Mouse (Mus musculus): ENCODE data around the gene Zfp791. TPM values are rescaled to one million over a fixed set of nuclear protein-coding genes. Genes with fewer than 3 reads are reported as not detected.

The Zfp791 gene
- 0.40 and 0.47 TPM in 2 replicates for polyA plus RNA-seq (2015; fragmentation: Nextera tagmentation; extraction: Ambion mirVana)

DNA sequence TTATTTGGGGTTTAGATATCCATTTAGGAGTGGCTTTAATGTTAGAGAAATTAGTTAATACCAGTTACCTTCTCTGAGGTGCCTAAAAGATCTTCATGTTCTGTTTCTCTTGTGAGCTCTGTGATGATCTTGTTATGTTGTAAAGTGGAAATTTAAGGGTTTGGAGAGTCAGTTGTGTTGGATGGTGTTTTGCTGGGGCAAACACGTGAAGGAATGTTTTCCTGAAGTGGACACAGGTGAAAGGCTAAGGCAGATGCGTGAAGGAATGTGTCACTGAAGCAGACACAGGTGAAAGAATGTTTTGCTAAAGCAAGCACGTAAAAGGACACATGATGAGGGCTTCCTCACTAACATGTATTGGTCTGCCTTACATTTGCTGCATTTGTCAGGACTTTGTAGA lies at the start of gene Zfp791:
Zfp791 (minus strand) TSS at position 101 of the 400 bp plus-strand sequence.

GRCm38 (mm10) chr8:85151624-85152023 lies 28.7 kb upstream of the Zfp791 start, which contains the start of gene Cks1brt:
Gene Cks1brt (plus strand): TSS chr8:85151924.

DNA sequence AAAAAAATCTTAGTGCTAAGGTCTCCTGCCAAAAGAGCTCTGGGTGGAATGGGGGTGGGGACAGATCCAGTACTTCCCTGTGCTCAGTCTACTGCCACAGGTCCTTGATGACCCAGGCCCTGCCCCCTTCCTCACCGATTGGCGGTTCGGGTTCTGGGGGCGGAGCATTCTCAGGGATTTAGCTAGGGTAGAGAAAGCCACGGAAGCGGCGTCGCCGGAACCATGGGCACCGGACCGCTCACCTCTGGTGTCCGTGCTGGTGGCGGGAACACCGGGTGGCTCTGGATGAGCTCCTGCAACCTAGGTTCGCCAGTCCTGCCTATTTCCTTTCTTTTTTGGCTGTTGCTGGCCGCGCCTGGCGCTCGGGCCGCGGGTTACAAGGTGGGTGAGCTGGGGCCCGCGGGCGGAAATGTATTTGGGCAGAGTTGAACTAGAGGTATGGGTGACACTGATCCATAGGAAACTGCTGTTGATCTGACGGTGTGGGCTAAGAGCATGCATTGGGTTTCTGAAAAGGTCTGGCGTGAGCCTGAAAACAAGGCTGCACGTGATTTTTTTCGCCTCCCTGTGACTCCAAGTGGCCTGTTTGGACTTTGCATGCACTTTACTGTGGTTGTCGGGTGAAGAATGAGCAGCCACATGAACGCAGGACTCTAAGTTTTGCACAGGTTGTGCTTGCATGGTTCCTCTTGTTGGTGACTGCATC lies 39.6 kb downstream of the Zfp791 start, which contains the start of gene Man2b1:
Man2b1 (plus strand) TSS at position 163 of the 706 bp plus-strand sequence.

DNA sequence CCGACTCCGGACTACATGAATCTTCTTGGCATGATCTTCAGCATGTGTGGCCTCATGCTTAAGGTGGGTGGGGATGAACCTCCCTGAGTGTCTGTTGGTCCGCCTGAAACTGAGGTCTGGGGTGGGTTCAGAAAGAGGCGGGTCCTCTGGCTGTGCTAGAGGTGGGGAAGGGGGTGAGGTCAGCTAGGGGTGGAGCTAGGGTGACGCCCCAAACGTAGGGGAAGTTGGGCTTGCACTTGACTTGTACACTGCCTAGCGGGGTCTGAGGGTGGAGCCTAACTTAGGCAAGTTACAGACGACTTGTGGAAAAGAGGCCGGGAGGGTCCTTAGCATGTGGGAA lies 41.7 kb downstream of the Zfp791 start, which contains the start of gene Wdr83:
Wdr83 (minus strand) TSS at position 91 of the 340 bp plus-strand sequence.

GRCm38 (mm10) chr8:85080532-85081215 lies 42.2 kb downstream of the Zfp791 start, which contains the start of gene Wdr83os:
Gene Wdr83os (plus strand): TSS chr8:85080740.

GRCm38 (mm10) chr8:85071514-85072281 lies 51.2 kb downstream of the Zfp791 start, which contains the start of gene Dhps:
Gene Dhps (plus strand): TSS chr8:85071757.

GRCm38 (mm10) chr8:85067982-85068381 lies 54.9 kb downstream of the Zfp791 start, which contains the start of gene Gm5741:
Gene Gm5741 (minus strand): TSS chr8:85067982.

GRCm38 (mm10) chr8:85059879-85060616 lies 62.8 kb downstream of the Zfp791 start, which contains the start of gene Fbxw9:
Gene Fbxw9 (plus strand): TSS chr8:85060055.

Other genes with a start within 250 kb of the Zfp791 start
- 22.5 and 24.8 TPM in 2 replicates for gene Gcdh, start 229.2 kb downstream of the Zfp791 start, polyA plus RNA-seq (2015; fragmentation: Nextera tagmentation; extraction: Ambion mirVana)
- 323 and 405 TPM in 2 replicates for gene Klf1, start 221.2 kb downstream of the Zfp791 start, polyA plus RNA-seq (2015; fragmentation: Nextera tagmentation; extraction: Ambion mirVana)
- 29.2 TPM in 2 replicates for gene Dnase2a, start 214.5 kb downstream of the Zfp791 start, polyA plus RNA-seq (2015; fragmentation: Nextera tagmentation; extraction: Ambion mirVana)
- 0.22 and 0.30 TPM in 2 replicates for gene Mast1, start 185.7 kb downstream of the Zfp791 start, polyA plus RNA-seq (2015; fragmentation: Nextera tagmentation; extraction: Ambion mirVana)
- gene Rtbdn, start 176.1 kb downstream of the Zfp791 start, polyA plus RNA-seq (2015; fragmentation: Nextera tagmentation; extraction: Ambion mirVana), result 0.19 TPM in 1 of 2 replicates, not detected in the other
- gene Gm49661, start 153.7 kb downstream of the Zfp791 start, polyA plus RNA-seq (2015; fragmentation: Nextera tagmentation; extraction: Ambion mirVana), result not detected in 2 replicates
- gene Prdx2, start 153.5 kb downstream of the Zfp791 start, polyA plus RNA-seq (2015; fragmentation: Nextera tagmentation; extraction: Ambion mirVana), result 1,795 and 2,054 TPM in 2 replicates
- 139 and 165 TPM in 2 replicates for gene Rnaseh2a, start 153.3 kb downstream of the Zfp791 start, polyA plus RNA-seq (2015; fragmentation: Nextera tagmentation; extraction: Ambion mirVana)
- 22.6 and 26.1 TPM in 2 replicates for gene Junb, start 144.4 kb downstream of the Zfp791 start, polyA plus RNA-seq (2015; fragmentation: Nextera tagmentation; extraction: Ambion mirVana)
- 5.2 and 5.7 TPM in 2 replicates for gene Hook2, start 132.5 kb downstream of the Zfp791 start, polyA plus RNA-seq (2015; fragmentation: Nextera tagmentation; extraction: Ambion mirVana)
- 0.08 TPM in 1 of 2 replicates, not detected in the other for gene Best2, start 108.6 kb downstream of the Zfp791 start, polyA plus RNA-seq (2015; fragmentation: Nextera tagmentation; extraction: Ambion mirVana)
- 59.9 and 62.1 TPM in 2 replicates for gene Asna1, start 97.8 kb downstream of the Zfp791 start, polyA plus RNA-seq (2015; fragmentation: Nextera tagmentation; extraction: Ambion mirVana)
- gene Trir, start 96.3 kb downstream of the Zfp791 start, polyA plus RNA-seq (2015; fragmentation: Nextera tagmentation; extraction: Ambion mirVana), result 96.0 and 106 TPM in 2 replicates
- gene Tnpo2, start 86.2 kb downstream of the Zfp791 start, polyA plus RNA-seq (2015; fragmentation: Nextera tagmentation; extraction: Ambion mirVana), result 16.3 and 17.1 TPM in 2 replicates
- gene Fbxw9, start 63.0 kb downstream of the Zfp791 start, polyA plus RNA-seq (2015; fragmentation: Nextera tagmentation; extraction: Ambion mirVana), result 7.7 and 11.9 TPM in 2 replicates
- gene Gm5741, start 55.1 kb downstream of the Zfp791 start, polyA plus RNA-seq (2015; fragmentation: Nextera tagmentation; extraction: Ambion mirVana), result 0.51 TPM in 1 of 2 replicates, not detected in the other
- gene Dhps, start 51.3 kb downstream of the Zfp791 start, polyA plus RNA-seq (2015; fragmentation: Nextera tagmentation; extraction: Ambion mirVana), result 34.8 and 37.4 TPM in 2 replicates
- gene Wdr83os, start 42.4 kb downstream of the Zfp791 start, polyA plus RNA-seq (2015; fragmentation: Nextera tagmentation; extraction: Ambion mirVana), result 100 and 103 TPM in 2 replicates
- gene Wdr83, start 41.8 kb downstream of the Zfp791 start, polyA plus RNA-seq (2015; fragmentation: Nextera tagmentation; extraction: Ambion mirVana), result 28.5 and 33.2 TPM in 2 replicates
- gene Man2b1, start 39.8 kb downstream of the Zfp791 start, polyA plus RNA-seq (2015; fragmentation: Nextera tagmentation; extraction: Ambion mirVana), result 41.9 and 56.5 TPM in 2 replicates
- not detected in 2 replicates for gene Cks1brt, start 28.8 kb upstream of the Zfp791 start, polyA plus RNA-seq (2015; fragmentation: Nextera tagmentation; extraction: Ambion mirVana)
- gene Olfr371, start 102.9 kb upstream of the Zfp791 start, polyA plus RNA-seq (2015; fragmentation: Nextera tagmentation; extraction: Ambion mirVana), result not detected in 2 replicates
- gene Orc6, start 176.5 kb upstream of the Zfp791 start, polyA plus RNA-seq (2015; fragmentation: Nextera tagmentation; extraction: Ambion mirVana), result 118 and 132 TPM in 2 replicates
- gene Vps35, start 176.7 kb upstream of the Zfp791 start, polyA plus RNA-seq (2015; fragmentation: Nextera tagmentation; extraction: Ambion mirVana), result 83.0 and 83.2 TPM in 2 replicates

Data from spleen, postnatal 0 days (tissue).